Mouse (Mus musculus) kidney, adult 8-10 months (tissue): ENCODE results near the gene Pla2g15.
A peak's percentile ranks its signal among the peaks of the same experiment; 100 is the strongest.

Experiments
- DNase-seq, 2 experiments: peaks; one replicate each; pipeline ENCODE4 v3.0.0; 2022

Pla2g15 gene

DNA sequence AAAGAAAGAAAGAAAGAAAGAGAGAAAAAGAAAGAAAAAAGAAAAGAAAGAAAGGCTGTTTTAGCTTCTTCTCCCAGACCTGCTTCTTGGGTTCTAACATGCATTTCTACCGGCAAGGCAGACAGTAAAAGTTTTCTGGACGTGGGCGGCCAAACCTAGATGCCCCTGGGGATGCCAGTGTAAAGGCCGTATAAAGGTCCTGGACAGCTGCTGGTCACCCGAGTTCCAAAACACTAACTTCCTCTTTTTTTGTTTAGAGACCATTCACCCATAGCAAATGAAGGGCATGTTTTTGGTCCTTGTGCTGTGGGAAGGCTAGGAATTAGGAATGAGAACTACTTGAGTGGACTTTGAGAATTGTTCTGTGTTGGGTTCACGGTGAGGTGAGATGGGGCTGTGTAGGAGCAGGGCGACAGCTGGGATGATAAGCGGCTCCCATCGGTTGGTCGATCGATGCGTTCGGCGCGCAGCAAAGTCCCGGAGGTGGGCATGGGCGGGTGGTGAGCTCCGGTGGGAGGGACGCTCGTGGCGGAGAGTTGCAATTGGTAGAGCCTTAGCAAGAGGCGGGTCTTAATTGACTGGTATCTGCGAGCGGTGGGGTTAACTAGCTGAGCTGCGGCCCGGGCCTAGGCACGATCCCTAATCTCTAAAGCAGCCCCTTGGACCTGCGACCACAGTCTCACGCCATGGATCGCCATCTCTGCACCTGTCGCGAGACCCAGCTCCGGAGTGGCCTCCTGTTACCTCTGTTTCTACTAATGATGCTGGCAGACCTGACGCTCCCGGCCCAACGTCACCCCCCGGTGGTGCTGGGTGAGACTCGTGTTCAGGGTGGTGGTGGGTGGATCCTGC lies at the start of gene Pla2g15:
Gene Pla2g15, plus strand, starts transcription at position 599 of the 852 bp plus-strand sequence.
- DNase-seq = peak; percentile 93

DNA sequence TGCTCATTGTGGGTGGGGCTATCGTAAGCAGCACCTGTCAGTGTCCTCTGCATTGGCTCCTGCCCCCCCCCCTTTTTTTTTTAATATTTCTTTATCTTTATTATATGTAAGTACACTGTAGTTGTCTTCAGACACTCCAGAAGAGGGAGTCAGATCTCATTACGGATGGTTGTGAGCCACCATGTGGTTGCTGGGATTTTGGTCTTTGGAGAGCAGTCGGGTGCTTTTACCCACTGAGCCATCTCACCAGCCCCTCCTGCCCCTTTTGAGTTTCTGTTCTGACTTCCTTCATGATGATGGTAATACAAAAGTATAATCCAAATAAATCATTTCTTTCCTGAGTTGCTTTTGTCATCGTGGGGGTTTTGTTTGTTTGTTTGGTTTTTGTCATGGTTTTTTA lies 47.9 kb upstream of the Pla2g15 start:
- no peak for DNase-seq

DNA sequence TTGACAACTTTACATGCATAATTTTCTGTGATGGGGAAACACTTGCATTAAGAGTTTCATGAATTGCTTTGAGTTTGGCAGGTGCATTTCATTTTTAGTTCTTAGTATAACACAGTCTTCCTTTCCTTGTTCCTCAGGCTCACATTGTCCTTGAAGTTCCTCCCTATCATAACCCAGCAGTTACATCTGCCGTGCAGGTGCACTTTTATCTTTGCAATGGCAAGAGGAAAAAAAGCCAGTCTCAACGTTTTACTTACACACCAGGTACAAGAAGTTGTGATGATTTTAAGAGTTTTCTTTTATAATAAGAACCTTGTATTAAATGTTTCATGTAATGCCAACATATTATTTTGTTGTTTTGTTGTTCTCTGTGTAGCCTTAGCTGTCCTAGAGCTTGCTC lies 46.3 kb upstream of the Pla2g15 start:
- DNase-seq = no peak

DNA sequence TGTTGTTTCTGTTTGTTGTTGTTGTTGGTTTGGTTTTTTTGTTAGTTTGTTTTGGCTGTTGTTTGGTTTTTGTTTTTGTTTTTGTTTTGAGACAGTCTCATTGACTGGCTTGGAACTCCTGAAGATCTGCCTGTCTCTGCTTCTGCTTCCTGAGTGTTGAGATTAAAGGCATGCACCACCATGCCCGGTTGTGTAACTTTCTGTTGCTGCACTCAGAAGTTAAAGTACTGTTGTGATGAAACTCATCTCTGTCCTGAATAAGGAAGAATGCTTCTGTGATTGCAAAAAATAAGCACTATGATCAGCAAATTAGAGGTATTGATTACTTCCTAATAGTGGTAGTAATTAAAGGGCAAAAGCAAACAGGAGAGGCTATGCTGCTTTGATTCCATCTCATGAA lies 44.0 kb upstream of the Pla2g15 start:
- no peak for DNase-seq

DNA sequence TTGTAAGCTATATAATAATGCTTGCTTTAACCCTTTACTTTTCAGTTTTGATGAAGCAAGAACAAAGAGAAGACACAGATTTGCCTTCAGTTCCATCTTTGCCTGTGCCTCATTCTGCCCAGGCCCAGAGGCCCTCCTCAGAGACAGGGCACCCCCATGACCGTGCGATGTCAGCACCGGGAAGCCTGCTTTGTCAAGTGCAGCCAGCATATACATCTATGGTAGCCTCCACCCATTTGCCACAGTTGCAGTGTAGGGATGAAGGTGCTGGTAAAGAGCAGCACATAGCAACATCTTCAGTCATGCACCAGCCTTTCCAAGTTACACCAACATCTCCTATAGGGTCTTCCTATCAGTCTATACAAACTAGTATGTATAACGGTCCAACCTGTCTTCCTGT lies 42.1 kb upstream of the Pla2g15 start:
- DNase-seq = no peak

DNA sequence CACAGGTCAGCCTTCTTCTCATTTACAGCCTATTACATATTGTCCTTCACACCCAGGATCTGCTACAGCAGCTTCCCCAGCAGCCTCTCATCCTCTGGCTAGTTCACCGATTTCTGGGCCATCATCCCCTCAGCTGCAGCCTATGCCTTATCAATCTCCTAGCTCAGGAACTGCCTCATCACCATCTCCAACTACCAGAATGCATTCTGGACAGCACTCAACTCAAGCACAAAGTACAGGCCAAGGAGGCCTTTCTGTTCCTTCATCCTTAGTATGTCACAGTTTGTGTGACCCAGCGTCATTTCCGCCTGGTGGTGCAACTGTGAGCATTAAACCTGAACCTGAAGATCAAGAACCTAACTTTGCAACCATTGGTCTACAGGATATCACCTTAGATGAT lies 41.5 kb upstream of the Pla2g15 start:
- DNase-seq = no peak

DNA sequence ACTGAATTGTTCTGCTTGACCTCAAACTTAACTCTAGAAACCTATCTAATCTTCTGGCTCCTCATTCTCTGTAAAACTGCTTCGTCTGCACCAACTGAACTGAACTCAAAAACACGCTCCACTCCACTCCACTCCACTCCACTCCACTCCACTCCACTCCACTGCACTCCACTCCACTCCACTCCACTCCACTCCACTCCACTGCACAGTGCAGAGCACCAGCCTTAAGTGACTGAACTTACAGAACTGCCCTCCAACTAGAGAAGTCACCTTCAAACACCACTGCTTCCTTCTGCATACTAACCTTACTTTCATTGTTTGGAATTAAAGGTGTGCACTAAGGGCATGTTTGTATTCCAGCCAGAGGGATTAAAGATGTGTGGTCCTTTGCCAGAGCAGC lies 38.2 kb upstream of the Pla2g15 start:
- no peak for DNase-seq

DNA sequence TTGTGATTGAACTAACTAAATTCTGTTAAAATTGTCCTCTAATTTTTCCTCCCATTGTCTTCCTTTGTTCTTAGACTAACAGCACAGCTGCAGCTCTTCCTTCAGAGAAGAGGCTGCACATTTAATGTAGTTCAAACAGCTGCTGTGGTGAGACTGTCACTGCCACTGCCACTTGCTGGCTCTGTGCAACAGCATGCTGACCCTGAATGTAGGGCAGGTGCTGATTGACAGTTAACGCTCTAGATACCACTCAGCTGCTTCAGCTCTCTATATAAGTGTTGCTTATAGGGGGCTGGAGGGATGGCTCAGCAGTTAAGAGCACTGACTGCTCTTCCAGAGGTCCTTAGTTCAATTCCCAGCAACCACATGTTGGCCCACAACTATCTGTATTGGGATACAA lies 37.7 kb upstream of the Pla2g15 start:
- DNase-seq = no peak

DNA sequence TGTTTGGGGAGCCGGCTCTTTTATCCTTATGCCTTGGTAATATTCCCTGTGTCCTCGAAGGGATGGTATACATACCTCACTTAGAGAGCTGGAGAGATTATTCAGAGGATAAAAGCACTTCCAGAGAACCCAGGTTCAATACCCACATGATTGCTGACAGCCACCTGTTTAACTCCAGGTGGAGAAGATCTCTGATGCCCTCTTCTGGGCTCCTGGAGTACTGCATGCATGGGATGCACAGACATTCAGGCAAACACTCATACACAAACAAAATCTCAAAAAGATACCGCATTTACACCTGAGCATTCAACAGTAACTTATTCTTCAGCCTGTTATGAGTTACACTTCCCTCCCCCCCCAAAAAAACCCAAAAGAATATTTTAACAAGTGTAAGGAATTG lies 34.3 kb upstream of the Pla2g15 start:
- DNase-seq = peak in 1 of 2 experiments; percentile 60

DNA sequence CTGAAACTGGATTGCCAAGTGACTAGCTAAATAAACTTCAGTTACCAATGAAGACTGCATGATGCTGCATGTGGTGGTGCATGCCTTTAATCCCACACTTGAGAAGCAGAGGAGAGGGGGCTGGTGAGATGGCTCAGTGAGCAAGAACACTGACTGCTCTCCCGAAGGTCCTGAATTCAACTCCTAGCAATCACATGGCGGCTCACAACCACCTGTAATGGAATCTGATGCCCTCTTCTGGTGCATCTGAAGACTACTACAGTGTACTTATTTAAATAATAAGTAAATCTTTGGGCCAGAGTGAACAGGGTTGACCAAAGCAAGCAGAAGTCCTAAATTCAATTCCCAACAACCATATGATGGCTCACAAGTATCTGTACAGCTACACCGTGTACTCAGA lies 26.8 kb upstream of the Pla2g15 start:
- DNase-seq = no peak

DNA sequence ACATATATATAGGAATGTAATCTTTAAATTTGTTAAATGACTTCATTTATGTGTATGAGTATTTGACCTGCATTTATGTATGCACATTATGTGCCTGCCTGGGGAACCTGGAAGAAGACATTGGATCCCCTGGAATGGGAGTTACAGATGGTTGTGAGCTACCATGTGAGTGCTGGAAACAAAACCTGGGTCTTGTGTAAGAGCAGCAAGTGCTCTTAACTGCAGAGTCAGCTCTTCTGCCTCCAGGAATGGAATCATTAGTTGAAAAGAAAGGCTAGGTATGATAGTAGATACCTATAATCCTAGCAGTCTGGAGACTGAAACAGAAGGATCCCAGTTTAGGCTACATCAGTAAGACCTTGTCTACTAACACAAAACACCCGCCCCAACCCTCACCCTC lies 24.1 kb upstream of the Pla2g15 start:
- DNase-seq = no peak

DNA sequence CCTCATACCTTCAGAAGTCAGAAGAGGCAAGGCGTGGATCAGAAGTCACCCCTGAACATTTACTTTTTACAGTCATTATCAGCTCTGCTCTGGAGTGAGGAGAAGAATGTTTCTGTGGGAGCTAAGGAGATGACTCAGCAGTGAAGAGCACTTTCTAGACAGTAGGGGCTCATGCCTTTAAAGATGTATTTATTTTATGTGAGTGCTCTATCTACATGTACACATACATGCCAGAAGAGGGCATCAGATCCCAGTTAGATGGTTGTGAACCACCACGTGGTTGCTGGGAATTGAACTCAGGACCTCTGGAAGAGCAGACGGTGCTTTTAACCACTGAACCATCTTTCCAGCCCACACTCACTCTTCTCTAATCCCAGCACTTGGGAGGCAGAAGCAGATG lies 23.1 kb upstream of the Pla2g15 start:
- DNase-seq = no peak

DNA sequence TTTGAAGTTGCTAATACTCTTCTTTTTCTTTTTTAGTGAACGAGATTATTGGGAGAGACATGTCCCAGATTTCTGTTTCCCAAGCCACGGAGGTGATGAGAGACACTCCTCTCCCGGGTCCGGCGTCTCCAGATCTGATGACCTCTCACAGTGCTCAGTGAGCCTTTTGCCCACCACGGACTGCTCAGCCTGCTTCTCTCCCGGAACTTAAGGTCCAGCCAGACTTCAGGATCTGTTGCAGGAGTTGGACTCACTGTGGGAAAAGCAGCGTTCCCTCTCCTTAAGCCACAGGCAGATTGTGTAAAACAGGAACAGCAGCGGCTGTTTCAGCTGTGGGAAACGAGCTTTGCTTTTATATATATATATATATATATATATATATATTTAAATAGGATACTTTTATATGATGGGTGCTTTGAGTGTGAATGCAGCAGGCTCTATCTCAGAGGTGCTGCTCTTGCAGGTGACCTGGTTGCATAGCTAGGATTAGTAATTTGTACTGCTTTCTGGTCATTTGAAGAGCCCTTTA lies 22.3 kb upstream of the Pla2g15 start:
- no peak for DNase-seq

DNA sequence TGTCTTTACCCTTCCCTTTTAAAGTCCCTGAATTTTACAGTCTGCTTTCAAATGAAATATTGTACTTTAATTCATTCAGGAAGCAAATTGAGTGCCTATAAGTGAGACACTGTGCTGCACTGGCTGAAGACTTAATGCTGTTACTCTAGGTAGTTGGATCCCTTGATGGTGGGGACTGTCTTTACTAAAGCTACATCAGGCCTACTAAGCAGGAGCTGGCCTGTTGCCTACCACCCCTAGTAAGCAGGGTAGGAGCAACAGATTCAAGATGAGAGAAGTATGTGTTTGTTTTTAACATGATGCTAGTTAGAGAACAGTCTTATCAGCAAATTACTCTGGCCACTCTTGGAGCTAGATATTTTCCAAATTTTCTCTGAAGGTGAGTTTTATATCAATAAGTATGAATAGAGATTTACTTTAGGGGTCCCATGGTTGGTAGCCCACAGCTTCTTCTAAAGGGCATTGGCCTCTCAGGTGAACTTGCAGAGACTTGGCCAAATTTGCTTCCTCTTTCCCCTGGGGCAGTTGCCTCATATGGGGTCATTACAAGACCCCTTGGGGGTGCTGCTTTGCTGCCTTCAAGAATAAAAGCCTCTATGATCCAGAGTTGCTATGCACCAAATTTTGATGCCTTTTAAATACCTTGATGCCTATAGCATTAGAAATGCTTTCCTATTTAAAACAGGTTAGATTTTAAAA lies 20.8 kb upstream of the Pla2g15 start:
- no peak for DNase-seq

DNA sequence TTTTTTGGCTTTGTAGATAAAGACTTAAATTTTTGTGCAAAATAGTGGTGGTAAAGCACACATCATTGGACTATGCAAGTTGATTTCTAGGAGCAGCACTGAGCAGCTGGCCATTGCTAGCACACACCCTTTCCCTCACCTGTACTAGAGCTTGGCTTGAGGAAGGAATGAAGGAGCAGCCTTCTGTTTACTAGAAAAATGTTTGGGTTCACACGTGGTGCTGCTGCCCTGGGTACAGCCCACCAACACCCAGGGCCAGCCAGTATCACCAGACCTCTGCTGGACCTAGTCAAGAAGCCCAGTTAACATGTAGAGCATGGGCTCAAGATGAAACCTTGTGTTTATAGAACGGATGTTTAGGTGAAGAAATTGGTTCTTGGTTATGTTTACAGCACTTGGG lies 20.2 kb upstream of the Pla2g15 start:
- no peak for DNase-seq

DNA sequence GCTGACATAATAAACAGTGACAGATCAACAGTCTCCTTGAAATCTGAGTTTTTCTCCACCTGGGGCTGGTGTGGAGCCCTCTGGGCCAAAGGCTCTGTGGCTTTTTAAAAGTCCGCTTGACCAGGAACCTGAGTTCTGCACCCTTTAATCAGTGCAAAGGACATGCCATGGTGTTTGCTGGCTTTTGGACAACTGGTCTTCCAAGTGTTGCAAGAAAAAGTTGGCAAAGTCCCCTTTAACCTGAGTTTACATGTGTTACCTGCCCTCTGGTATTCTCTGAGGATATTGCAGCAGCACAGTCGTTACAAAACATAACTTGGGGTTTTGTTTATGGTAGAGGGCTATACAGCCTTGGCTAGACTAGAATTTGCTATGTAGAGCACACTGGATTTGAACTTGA lies 19.7 kb upstream of the Pla2g15 start:
- peak in 1 of 2 experiments; percentile 40 for DNase-seq

DNA sequence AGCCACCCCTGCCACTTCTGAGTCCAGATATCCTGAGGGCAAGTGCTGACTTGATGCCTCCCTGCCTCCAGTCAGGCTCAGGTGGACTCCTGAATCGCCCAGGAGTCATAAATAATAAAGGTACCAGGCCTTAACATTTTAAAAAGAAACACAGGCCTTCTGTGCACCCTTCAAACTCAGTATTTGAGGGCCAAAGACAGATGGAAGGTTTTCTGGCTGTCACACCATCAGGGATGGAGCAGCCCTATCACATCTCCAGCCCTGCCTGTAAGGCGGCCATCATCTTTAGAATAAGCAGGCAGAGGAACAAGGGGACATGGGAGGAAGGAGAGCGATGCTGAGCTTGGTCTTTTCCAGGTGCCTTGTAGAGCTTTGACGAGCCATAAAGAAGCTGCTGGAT lies 19.2 kb upstream of the Pla2g15 start:
- no peak for DNase-seq

DNA sequence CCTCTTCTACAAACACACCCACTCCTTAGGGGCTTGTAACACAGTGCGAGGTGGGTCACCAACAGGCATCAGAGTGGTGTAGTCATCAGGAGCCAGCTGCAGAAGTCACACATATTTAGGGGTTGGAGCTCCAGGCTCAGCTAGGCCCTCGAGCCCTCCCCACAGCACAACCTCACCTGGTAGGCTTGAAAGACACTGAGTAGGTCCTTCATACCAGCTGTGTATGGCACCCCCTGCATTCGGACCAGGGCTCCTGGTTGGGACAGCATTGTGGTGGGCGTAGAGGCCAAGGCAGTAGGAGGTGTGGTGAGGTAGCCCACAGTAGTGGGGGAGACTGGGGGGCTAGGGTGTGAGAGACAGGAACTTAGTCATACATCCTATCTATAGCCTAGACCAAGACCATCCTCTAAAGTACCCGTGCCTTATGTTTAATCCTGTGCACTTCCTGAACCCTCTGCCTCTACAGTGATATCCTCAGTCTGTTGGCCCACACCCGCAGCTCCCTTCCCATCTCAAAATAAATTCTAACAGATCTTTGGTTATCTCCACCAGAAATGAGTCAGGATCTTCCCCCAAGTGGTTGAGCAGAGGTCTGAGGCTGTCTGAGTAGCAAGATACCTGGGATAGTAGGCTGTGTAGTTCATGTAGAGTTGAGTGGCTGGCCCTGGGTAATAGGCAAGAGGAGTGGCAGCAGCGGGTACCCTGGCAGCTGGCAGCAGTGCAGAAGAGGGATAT lies 18.5 kb upstream of the Pla2g15 start:
- DNase-seq = no peak

DNA sequence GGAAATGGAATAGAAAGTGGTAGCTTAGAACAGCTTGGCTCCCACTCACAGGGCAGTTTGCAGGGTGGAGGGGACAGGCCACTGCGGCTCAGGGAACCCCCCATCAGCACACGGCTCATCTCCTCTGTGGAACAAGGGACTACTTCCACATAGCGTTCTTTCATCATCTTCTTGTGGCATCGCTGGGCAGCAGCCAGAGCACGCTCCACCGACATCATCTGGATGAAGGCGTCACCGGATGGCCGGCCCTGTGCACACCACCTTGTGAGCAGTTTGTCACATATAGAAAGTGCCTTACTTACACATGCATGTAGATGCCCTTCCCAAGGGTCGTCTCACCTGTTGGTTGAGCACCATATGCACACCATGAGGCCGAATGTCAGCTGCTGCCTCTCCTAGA lies 17.8 kb upstream of the Pla2g15 start:
- no peak for DNase-seq

DNA sequence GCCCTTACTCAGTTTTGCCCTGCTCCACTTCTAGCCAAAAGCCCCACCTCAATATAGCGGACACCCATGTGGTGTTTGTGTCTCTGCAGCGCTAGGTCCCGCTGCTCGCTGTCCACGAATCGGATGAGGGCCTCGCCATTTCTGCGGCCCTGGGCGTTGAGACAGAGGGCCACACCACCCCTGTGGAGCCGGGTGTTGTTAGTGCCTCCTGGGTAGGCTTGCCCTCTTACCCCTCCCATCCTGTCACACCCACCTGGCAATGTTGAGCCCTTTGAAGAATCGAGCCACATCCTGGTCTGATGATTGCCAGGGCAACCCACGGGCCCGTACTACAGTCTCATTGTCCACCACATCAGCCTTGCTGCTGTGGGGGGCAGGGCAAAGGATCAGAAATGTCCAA lies 16.7 kb upstream of the Pla2g15 start:
- DNase-seq = no peak

DNA sequence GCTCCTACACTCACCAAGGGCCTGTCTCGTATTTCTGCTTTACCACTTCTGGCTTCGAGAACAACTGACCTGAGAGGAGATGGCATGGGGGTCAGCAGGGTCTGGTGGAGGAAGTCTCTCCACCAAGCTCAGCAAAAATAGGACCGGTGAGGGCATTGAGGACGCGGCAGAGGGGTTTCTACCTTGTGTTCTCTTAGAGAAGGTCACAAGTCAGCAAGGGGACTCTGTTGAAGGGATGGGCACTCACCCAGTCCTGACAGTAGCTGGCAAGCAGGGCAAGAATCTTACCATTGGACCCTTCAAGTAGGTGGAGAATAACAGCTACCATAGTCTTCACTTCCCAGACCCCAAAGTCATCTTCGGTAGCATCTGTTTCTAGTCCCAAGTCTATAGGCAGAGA lies 16.3 kb upstream of the Pla2g15 start:
- DNase-seq = no peak

DNA sequence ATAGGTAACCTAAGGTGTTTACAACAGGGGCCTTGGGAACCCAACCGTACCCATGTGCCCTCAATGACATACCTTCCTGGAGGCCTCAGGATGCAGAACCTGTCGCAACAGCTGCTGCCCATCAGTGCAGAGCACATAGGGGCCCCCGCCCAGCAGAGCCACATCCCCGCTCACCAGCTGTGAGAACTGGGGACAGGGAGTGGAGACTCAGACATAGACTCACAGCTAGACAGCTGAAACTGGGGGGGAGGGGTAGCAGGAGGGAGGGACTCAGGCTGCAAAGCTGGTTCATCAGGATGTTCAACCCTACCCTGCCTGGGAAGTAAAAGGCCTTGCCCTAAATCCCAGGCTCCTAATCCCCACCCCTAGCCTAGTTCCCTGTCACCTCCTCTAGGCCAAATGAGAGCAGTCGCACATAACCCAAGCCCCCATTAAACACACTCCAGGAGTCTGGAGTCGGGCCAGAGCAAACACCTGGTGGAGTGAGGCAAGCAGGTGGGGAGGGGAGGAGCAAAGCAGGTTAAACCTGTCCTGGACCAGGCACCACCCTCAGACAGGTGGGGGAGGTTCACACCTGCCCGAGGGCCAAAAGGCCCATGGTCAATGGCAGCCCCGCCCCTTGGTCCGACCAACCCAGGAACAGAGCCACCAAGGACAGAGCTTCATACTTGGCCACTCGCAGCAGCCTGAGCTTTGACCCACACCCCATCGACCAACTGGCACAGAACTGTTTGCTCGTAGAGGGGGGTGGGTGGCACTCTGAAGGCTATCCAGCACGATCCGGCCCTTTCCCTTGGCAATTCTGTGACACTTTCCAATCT lies 15.2 kb upstream of the Pla2g15 start:
- peak; percentile 96 to 98 for DNase-seq

DNA sequence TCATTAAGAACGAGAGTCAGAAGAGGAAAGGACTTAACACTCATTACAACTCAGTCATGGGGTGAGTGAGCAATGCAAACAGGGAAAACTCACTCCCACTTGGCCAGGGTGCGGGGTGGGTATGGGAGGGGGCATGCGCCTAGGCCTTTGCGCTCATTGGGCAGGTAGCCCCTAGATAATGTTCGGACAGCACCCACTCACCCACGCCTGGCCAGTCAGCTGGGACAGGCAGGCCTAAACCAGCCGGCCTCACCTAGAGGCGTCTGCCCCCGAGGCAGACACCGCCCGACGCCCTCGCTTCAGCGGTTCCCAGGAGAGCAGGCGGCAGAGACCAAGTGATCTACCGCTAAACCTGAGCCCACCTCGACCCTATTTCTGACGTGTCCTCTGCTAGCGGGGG lies 14.5 kb upstream of the Pla2g15 start:
- peak in 1 of 2 experiments; percentile 51 for DNase-seq
